Mouse (Mus musculus): ENCODE results near the gene Zfp2. TPM values are rescaled to one million over a fixed set of nuclear protein-coding genes. Genes with fewer than 3 reads are reported as not detected.

Zfp2 gene
- polyA plus RNA-seq, 1 experiment from 2014 or later: 34.7 TPM

DNA sequence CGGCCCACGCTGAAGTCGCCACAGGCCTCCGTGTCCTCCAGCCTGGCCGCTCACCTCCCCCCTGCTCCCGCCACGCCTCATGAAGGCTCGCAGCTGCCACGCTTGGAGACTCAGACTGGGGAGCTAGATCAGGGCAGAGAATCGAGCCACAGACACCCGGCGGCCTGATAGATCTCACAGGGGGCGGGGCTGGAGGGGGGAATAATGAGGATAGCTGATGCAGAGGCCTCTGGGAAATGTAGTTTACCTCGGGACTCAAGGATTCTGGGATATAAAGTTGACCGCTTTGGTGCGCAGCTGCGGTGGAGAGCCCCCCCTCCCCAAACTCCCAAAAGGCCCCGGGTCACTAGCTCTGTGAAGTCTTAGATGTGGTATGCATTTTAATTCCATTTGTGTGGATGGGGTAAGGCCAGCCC lies 15.5 kb upstream of the Zfp2 start, which contains the start of gene Zfp354b:
Zfp354b (minus strand) TSS at position 183 of the 416 bp plus-strand sequence.
- WGBS: under 1% methylated on average over 18 of the region's 18 CpGs

DNA sequence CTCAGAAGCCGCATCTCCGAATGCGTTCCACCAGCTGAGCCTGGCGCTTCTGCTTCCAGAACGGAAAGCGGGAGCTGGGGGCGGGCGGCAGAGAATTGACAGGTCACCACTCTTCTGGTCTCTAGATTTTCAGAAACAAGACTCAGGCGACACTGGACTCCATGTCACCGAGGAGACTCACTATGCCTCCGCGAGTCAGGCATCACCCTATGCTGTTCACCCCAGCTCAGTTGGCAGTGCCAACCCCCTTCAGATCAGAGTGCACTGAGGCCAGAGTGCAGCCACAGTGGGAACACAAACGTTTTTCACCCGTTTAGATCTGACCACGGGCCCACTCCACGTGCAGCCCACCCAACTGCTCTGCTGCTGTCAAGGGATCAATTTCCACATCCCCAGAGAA lies 15.1 kb upstream of the Zfp2 start:
- WGBS: 1% methylated on average over 16 of the region's 16 CpGs
- Histone ChIP-seq H3K36me3 (ENCODE audit: control insufficient read depth, insufficient read depth, low read length) (no peaks in the 10 kb centered on the region), H3K4me2 (ENCODE audit: low read depth) (peak overlapping the region; percentile 91), H3K9me3 (ENCODE audit: control insufficient read depth, low read length) (no peaks in the 10 kb centered on the region), H3K4me3 (ENCODE audit: low read depth, low read length) (peak overlapping the region; percentile 45), H3K27me3 (ENCODE audit: control insufficient read depth, insufficient read depth, low read length) (no peaks in the 10 kb centered on the region), H3K27ac (ENCODE audit: low read depth, low read length) (0 out of 2 replicates have a peak overlapping the region, but pooled peaks have one; percentile 29), H3K4me1 (ENCODE audit: control insufficient read depth, insufficient read depth, low read length) (peaks cover 2% of the 10 kb centered on the region; the same call in 1 of the 2 replicates), H3K9ac (ENCODE audit: low read length) (peak overlapping the region; percentile 61)
- DNase-seq (ENCODE audit: low spot score) (no peak), ATAC-seq (ENCODE audit: insufficient read depth, low FRiP score, low TSS enrichment) (peak; percentile 60)

More for the DNA sequence above, 15.5 kb upstream of the Zfp2 start, which contains the start of gene Zfp354b:
- 0 out of 2 replicates have a peak within 1 kb of the TSS, but pooled peaks have one; percentile 29 for H3K27ac ChIP-seq (ENCODE audit: low read depth, low read length)
- H3K4me1 ChIP-seq (ENCODE audit: control insufficient read depth, insufficient read depth, low read length): peaks cover 2% of the 10 kb centered on the region; the same call in 1 of the 2 replicates
- DNase-seq (ENCODE audit: low spot score) (peak; percentile 91), ATAC-seq (ENCODE audit: insufficient read depth, low FRiP score, low TSS enrichment) (peak; percentile 96)
- H3K27me3 ChIP-seq (ENCODE audit: control insufficient read depth, insufficient read depth, low read length): no peaks in the 10 kb centered on the region
- peak within 1 kb of the TSS; percentile 61 for H3K9ac ChIP-seq (ENCODE audit: low read length)
- no peaks in the 10 kb centered on the region for H3K9me3 ChIP-seq (ENCODE audit: control insufficient read depth, low read length)
- no peaks in the 10 kb centered on the region for H3K36me3 ChIP-seq (ENCODE audit: control insufficient read depth, insufficient read depth, low read length)
- H3K4me2 ChIP-seq (ENCODE audit: low read depth): peak within 1 kb of the TSS; percentile 91
- H3K4me3 ChIP-seq (ENCODE audit: low read depth, low read length): peak within 1 kb of the TSS; percentile 45

DNA sequence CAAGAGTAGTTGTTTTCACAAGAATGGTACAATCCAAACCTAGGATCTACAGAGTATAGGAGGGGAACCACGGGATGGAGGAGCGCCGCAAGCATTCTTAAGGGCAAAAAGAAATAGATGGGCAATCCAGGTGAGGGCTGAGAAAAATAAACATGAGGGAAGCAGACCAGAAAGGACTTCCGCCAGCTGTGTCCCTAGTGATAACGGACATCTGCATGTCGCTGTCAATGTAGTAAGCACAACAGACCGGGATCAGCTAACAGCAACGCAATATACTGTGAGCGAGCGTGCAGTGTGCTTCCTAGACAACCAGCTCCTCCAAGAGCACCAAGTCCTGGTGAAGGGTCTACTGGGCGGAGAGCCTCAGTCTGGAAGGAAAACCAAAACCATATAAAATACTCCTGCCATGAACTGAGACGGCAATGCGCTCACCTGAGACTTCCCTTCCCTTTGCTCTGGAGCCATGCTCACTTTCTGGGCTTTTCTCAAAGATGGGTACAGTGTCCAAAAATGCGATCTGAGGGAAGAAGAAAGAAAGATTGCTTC lies 14.6 kb upstream of the Zfp2 start:
- no peaks in the 10 kb centered on the region for H3K36me3 ChIP-seq (ENCODE audit: control insufficient read depth, insufficient read depth, low read length)
- H3K4me2 ChIP-seq (ENCODE audit: low read depth): peak overlapping the region; percentile 91
- H3K4me3 ChIP-seq (ENCODE audit: low read depth, low read length): peak overlapping the region; percentile 45
- no peaks in the 10 kb centered on the region for H3K27me3 ChIP-seq (ENCODE audit: control insufficient read depth, insufficient read depth, low read length)
- WGBS: 29% methylated on average over 14 of the region's 14 CpGs
- ATAC-seq (ENCODE audit: insufficient read depth, low FRiP score, low TSS enrichment) (no peak), DNase-seq (ENCODE audit: low spot score) (peak; percentile 17)
- no peaks in the 10 kb centered on the region for H3K9me3 ChIP-seq (ENCODE audit: control insufficient read depth, low read length)
- no peak overlapping the region for H3K27ac ChIP-seq (ENCODE audit: low read depth, low read length)
- H3K9ac ChIP-seq (ENCODE audit: low read length): peak overlapping the region; percentile 61
- peaks cover 2% of the 10 kb centered on the region; the same call in 1 of the 2 replicates for H3K4me1 ChIP-seq (ENCODE audit: control insufficient read depth, insufficient read depth, low read length)

DNA sequence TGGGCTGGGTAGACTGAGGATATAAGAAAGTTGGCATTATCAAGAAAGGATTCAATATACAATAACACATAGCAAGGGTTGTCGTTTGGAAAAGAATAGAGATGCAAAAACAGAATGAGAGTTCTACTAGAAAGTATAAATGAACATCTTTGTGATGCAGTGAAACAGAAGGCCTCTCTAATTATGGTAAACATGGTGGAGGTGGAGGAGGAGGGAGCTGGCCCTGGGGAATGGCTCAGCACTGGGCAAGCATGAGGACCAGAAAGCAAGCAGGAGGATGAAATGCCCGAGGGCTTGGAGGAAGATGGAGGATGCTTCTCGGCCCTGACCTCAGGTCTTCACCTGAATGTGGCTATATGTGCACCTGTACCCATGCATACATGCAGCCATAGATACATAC lies 1.5 kb downstream of the Zfp2 start:
- Histone ChIP-seq H3K4me2 (ENCODE audit: low read depth) (no peak overlapping the region), H3K4me1 (ENCODE audit: control insufficient read depth, insufficient read depth, low read length) (no peaks in the 10 kb centered on the region), H3K9ac (ENCODE audit: low read length) (no peak overlapping the region), H3K27me3 (ENCODE audit: control insufficient read depth, insufficient read depth, low read length) (no peaks in the 10 kb centered on the region), H3K27ac (ENCODE audit: low read depth, low read length) (no peak overlapping the region), H3K36me3 (ENCODE audit: control insufficient read depth, insufficient read depth, low read length) (peaks cover 24% of the 10 kb centered on the region), H3K4me3 (ENCODE audit: low read depth, low read length) (no peak overlapping the region), H3K9me3 (ENCODE audit: control insufficient read depth, low read length) (no peaks in the 10 kb centered on the region)
- ATAC-seq (ENCODE audit: insufficient read depth, low FRiP score, low TSS enrichment) (no peak), DNase-seq (ENCODE audit: low spot score) (no peak)
- WGBS: 90% methylated on average over 3 of the region's 3 CpGs

DNA sequence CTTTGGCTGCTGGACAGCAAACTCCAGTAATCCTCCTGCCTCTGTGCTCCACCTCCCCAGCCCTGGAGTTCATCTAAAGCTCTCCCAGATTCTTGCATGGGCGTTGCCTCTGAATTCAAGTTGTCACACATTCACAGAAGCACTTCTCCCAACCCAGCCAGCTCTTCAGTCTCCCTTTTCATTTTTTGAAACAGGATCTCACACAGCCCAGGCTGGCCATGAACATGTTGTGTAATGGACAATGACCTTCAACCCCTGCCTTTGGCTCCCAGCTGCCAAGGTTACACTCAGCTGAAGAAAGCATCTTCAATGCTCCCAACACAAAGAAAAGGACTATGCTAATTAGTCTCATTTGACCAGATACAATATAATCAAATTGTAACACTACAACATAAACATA lies 2.7 kb downstream of the Zfp2 start:
- no peak for ATAC-seq (ENCODE audit: insufficient read depth, low FRiP score, low TSS enrichment)
- Histone ChIP-seq H3K4me3 (ENCODE audit: low read depth, low read length) (no peak overlapping the region), H3K36me3 (ENCODE audit: control insufficient read depth, insufficient read depth, low read length) (peaks cover 30% of the 10 kb centered on the region), H3K27ac (ENCODE audit: low read depth, low read length) (no peak overlapping the region), H3K9me3 (ENCODE audit: control insufficient read depth, low read length) (0 out of 2 replicates have a peak, but pooled peaks cover 3% of the 10 kb centered on the region), H3K4me1 (ENCODE audit: control insufficient read depth, insufficient read depth, low read length) (no peaks in the 10 kb centered on the region), H3K4me2 (ENCODE audit: low read depth) (no peak overlapping the region), H3K27me3 (ENCODE audit: control insufficient read depth, insufficient read depth, low read length) (no peaks in the 10 kb centered on the region), H3K9ac (ENCODE audit: low read length) (no peak overlapping the region)
- WGBS: 100% methylated on average over 1 of the region's 1 CpGs
- DNase-seq (ENCODE audit: low spot score): no peak

DNA sequence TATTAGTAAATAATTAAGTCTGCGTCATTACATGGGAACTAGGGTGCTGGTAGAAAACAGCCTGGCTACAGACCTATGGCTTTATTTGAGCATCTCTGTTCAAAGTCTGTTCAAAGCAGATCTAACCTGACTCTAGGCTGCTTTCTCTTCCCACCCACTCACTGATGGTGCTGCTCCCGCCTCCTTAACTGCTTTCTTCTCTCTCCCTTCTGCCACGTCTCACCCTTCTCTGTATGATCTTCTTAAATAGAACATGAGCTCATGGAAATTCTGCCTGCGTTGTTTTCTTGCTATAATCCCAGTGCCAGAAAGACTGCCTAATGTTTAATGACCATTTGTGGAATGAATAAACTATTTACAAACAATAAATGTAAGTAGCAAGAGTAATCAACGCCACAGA lies 7.8 kb downstream of the Zfp2 start:
- H3K9ac ChIP-seq (ENCODE audit: low read length): no peak overlapping the region
- DNase-seq (ENCODE audit: low spot score) (no peak), ATAC-seq (ENCODE audit: insufficient read depth, low FRiP score, low TSS enrichment) (no peak)
- H3K36me3 ChIP-seq (ENCODE audit: control insufficient read depth, insufficient read depth, low read length): peaks cover 68% of the 10 kb centered on the region
- no peak overlapping the region for H3K4me3 ChIP-seq (ENCODE audit: low read depth, low read length)
- peaks cover 19% of the 10 kb centered on the region for H3K9me3 ChIP-seq (ENCODE audit: control insufficient read depth, low read length)
- no peak overlapping the region for H3K4me2 ChIP-seq (ENCODE audit: low read depth)
- no peaks in the 10 kb centered on the region for H3K4me1 ChIP-seq (ENCODE audit: control insufficient read depth, insufficient read depth, low read length)
- H3K27me3 ChIP-seq (ENCODE audit: control insufficient read depth, insufficient read depth, low read length): no peaks in the 10 kb centered on the region
- H3K27ac ChIP-seq (ENCODE audit: low read depth, low read length): no peak overlapping the region
- WGBS: 89% methylated on average over 5 of the region's 5 CpGs

DNA sequence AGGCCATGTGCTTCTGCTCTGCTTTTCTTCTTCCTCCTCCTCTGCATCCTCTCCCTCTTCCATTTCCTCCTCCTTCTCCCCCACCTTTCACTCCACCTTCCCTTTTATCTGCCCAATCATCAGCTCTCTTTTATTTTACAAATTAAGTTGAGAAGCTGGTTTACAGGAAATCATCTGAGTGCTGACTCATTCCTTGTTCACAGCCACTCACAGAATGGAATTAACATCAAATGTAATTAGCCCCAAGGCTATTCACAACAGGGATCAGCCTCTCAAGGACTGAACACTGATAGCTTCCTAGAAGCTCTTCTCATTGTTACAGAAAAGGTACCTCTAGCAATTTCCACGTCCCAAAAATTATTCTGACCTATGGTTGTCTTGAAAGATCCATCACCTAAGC lies 18.6 kb downstream of the Zfp2 start:
- H3K27me3 ChIP-seq (ENCODE audit: control insufficient read depth, insufficient read depth, low read length): no peaks in the 10 kb centered on the region
- no peak overlapping the region for H3K4me3 ChIP-seq (ENCODE audit: low read depth, low read length)
- peaks cover 33% of the 10 kb centered on the region for H3K9me3 ChIP-seq (ENCODE audit: control insufficient read depth, low read length)
- H3K36me3 ChIP-seq (ENCODE audit: control insufficient read depth, insufficient read depth, low read length): peaks cover 28% of the 10 kb centered on the region
- DNase-seq (ENCODE audit: low spot score) (no peak), ATAC-seq (ENCODE audit: insufficient read depth, low FRiP score, low TSS enrichment) (no peak)
- H3K4me1 ChIP-seq (ENCODE audit: control insufficient read depth, insufficient read depth, low read length): no peaks in the 10 kb centered on the region
- WGBS: 76% methylated on average over 1 of the region's 1 CpGs
- H3K9ac ChIP-seq (ENCODE audit: low read length): no peak overlapping the region
- no peak overlapping the region for H3K4me2 ChIP-seq (ENCODE audit: low read depth)
- no peak overlapping the region for H3K27ac ChIP-seq (ENCODE audit: low read depth, low read length)

DNA sequence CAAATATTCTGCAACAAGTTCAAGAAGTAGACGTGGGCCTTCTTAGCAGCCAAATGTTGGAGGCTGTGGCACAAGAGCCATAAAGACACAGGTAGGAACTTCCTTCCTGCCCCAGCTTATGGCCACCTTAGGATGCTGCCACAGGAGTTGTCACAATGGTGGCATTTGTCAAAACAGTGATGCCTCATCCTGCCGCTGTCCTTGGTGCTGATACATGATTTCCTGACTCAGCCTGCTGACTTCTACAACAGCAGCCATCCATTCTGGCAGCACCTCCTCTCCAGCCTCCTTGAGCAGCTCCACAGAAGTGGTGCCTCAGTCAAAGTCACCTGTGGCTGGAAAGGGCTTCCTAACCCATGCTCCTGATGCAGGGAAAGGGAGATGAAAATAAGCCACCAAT lies 23.5 kb downstream of the Zfp2 start:
- no peaks in the 10 kb centered on the region for H3K27me3 ChIP-seq (ENCODE audit: control insufficient read depth, insufficient read depth, low read length)
- no peak overlapping the region for H3K4me2 ChIP-seq (ENCODE audit: low read depth)
- no peak overlapping the region for H3K4me3 ChIP-seq (ENCODE audit: low read depth, low read length)
- 0 out of 2 replicates have a peak, but pooled peaks cover 3% of the 10 kb centered on the region for H3K4me1 ChIP-seq (ENCODE audit: control insufficient read depth, insufficient read depth, low read length)
- peaks cover 3% of the 10 kb centered on the region for H3K9me3 ChIP-seq (ENCODE audit: control insufficient read depth, low read length)
- ATAC-seq (ENCODE audit: insufficient read depth, low FRiP score, low TSS enrichment) (no peak), DNase-seq (ENCODE audit: low spot score) (no peak)
- no peaks in the 10 kb centered on the region for H3K36me3 ChIP-seq (ENCODE audit: control insufficient read depth, insufficient read depth, low read length)
- 38% methylated on average over 2 of the region's 2 CpGs for WGBS
- no peak overlapping the region for H3K27ac ChIP-seq (ENCODE audit: low read depth, low read length)
- H3K9ac ChIP-seq (ENCODE audit: low read length): no peak overlapping the region
